Mouse (Mus musculus) gastrocnemius, adult 18-20 months (tissue): ENCODE measurements around the gene Mettl21c. TPM values are rescaled to one million over a fixed set of nuclear protein-coding genes. Genes with fewer than 3 reads are reported as not detected.
A peak's percentile ranks its signal among the peaks of the same experiment; 100 is the strongest.
"Not testable (repeated sequence)": the region's sequence is repeated elsewhere in the genome, so short reads cannot be mapped to it uniquely, and the experiment has no call there.

Experiments used
- DNase-seq: peaks from one replicate; pipeline ENCODE4 v3.0.0; 2021; ENCODE audit warnings: low spot score
- long read RNA-seq, 2 experiments: library from polyadenylated mRNA; stranded (forward); transcript quantifications; one replicate each; pipeline ENCODE4 v2.0.0; 2021
- total RNA-seq, 2 experiments: library from RNA; stranded (reverse); gene quantifications; 2 replicates each; pipeline ENCODE4 v1.2.3; 2021

Gene Mettl21c
- 10 to 100 TPM; 49.5 to 76.8 TPM for total RNA-seq
- long read RNA-seq, experiment 1, transcript Mettl21c-201 (5 exons, 1,086 nt), result major isoform, 25 of 73 reads
- long read RNA-seq, experiment 1, transcript Mettl21c-202 (3 exons, 3,482 nt), result minor isoform, 6 of 73 reads
- long read RNA-seq, experiment 1, partial matches to known transcripts, result 24 of 73 reads
- long read RNA-seq, experiment 1, other reads (novel, unspliced or antisense), result 18 of 73 reads
- long read RNA-seq, experiment 2, transcript Mettl21c-201 (5 exons, 1,086 nt), result major isoform, 10 of 41 reads
- long read RNA-seq, experiment 2, partial matches to known transcripts, result 17 of 41 reads
- long read RNA-seq, experiment 2, other reads (novel, unspliced or antisense), result 12 of 41 reads

DNA sequence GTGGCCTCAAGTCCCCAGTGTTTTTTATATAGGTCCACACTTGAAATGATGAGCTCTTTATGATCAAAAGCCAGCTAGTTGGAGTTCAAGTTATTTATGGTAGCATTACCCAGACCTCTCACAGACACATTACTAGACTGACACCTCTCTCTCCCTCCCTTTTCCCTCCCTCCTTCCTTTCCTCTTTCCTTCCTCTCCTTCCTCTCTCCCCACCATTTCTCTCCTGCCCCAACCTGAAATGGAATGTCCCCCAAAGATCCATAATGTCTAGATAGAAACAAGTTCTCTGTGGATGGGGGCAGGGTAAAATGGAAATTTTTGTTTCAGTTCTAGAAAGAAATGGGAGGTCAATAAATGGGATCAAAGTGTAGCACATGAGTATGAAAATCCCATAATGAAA, at the start of gene Mettl21c:
Gene Mettl21c, minus strand, starts transcription at position 101 of the 400 bp plus-strand sequence.
- no peak for DNase-seq

DNA sequence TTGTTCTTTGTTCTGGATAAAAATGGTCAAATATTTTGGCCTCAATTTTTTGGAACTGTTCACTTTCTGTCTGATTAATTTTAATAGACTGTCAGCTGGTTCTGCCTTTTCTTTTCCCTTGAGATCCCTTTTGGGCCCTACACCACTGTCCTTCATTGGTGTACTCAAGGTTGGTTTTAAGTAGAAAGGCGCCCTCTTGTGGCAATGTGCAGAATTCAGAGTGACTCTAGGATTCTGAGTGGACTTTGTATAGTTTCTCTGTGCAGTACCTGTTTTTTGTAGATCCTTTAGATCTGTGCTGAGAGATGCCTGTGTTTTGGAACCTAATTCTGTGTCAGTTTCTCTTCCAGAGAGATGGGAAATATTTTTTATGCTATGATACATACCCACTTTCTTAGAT, 44.8 kb upstream of the Mettl21c start:
- peak; percentile 51 for DNase-seq

DNA sequence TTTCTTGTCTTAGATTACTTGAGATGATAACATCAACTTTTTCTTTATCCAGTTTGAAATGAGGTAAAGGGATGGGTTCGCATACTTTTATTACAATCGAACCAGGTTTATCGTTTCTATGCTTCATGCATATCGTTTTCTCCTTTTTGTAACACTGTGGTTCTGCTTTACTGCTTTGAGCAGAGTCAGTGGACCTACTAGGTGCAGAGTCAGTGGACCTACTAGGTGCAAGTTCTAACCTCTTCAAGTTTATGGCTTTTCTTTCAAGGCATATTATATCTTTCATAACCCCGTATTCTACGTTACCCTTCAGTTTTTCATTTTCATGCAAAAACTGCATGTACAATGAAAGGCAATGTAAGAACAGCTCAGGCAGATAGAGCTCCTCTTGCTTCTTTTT, 43.6 kb upstream of the Mettl21c start:
- DNase-seq, result no peak

DNA sequence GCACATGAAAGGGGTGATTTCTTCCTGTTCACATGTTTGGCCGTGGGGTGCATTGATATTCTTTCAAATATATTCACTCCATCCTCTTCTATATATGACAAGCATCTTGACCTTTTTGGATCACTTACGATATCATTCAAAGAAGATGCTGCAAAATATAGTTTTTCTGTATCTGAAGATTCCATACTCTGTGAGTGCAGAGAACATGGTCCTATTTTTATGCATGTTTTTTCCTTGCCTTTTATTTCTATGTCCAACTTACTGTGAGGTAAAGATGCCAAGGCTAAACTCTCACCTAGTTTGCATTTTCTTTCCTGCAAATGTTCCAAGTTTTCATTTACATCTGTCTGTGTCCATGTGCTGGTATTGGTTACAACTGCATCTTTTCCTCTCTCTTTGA, 42.0 kb upstream of the Mettl21c start, which contains the start of gene Gm8251:
Gene Gm8251, minus strand, starts transcription at position 101 of the 400 bp plus-strand sequence.
- no peak for DNase-seq

DNA sequence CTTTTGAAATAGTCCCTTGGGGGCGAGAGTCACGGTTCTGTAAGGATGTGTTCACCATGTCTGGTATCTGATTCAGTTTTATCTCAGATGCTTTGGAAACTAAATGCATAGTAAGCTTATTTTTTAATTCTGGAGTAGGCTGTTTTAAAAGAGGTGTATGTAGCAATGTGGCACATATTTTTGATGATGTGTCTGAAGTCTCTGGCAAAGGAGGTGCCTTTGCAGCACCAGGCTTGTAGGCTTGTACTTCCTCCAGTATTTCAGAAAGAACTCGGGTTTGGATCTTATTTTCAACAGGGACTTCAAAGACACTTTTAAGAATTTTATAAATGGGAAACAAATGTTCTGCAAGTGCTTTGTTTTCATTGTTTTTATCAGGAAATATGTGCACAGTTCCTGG, 38.0 kb upstream of the Mettl21c start:
- no peak for DNase-seq

DNA sequence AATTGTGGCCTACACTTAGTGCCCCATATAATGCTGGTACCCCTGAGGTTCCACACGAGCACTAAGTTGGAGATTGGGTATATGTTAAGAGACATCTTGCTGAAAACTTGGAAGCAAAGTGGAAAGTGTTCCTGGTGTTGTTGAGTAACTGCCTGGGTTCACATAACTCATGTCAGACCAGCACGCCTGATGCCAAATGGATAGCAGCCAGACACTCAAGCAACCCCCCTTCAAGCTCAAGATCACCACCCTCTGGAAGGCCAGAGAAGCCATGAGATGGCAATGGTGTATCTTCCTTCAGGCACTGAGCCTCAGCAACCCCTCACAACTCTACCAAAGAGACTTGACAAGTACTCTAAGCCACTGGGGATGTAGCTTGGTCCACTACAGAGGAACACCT, 26.7 kb upstream of the Mettl21c start:
- no peak for DNase-seq

DNA sequence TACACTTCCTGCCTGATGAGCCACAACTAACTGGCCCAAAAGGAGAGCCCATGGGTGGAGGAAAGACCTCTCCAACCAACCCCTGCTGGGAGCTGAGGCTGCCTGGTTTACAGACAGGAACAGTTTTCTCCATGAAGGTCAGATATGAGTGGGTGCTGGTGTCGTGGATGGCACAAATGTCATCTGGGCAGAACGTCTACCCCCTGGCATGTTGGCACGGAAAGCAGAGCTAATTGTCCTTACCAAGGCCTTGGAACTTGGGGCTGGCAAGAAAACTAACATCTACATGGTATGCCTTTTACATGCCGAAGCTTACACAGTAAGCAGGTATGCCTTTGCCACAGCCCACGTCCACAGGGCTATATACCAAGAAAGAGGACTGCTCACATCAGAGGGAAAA, 25.9 kb upstream of the Mettl21c start:
- not testable (repeated sequence) for DNase-seq

DNA sequence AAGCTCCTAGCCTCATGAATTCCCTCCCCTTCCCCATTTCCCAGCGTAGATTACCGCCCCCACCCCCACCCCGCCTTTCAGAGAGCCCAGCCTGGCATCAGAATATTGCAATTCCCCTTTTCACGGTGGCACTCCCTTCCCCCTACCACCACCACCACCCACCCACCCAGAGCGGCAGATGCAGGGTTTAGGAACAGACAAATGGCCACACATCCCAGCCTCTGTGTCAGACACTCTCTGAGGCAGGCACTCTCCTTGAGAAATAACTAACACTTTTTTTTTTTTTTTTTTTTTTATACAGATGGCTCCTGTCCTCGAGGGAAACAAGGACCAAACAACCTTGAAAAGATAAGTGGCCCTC, 22.7 kb upstream of the Mettl21c start:
- DNase-seq, result no peak

DNA sequence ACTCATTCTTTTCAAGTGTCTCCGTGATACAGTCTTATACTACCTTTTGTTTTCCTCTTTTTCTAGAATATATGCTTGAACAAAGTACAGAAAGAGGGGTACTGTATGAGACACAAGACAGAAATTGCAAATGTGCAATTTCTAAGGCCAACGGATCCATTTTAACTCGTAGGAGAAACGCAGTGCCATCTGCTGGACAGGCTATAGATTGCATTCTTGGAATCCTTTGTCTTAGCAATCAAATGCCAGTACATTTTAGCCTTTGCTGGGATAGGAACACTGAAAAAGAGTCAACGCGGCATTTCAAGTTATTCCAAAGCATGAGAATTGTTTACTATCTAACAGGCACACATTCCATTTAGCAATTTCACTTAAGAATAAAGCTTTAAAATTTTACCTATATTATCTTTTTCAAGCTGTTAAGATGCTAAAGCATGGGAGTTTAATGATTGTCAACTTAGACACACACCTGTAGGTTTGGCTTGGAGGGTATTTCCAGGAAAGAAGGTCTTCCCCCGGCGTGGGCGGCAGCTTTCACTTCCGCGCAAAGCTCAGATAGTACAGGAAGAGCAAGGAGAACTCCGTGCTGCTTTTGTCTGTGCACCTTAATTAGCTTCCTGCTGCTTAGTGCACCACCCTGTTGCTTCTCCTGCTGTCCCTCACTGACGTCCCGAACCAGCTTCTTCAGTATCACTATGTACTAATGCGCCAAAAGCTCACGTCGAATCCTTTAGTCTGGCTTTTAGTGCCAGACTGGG, 22.1 kb upstream of the Mettl21c start:
- peak; percentile 48 for DNase-seq

DNA sequence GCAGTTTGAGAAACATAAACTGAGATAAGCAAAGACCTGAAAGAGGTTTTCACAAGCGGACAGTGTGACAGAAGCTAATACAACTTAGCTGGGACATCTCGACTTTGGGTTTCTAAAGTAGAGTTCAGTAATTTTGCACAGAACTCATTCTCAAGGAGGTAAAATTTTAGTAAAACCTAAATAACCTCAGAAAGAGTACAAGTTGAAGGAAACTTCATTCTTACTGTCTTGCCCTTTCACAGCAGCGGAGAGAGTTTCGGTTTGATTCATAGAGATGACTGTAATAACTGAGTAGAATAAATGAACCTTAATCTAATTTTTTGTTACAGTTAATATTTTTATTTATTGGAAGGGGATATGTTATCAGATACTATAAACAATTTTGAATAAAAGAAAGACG, 13.1 kb upstream of the Mettl21c start:
- DNase-seq, result no peak

DNA sequence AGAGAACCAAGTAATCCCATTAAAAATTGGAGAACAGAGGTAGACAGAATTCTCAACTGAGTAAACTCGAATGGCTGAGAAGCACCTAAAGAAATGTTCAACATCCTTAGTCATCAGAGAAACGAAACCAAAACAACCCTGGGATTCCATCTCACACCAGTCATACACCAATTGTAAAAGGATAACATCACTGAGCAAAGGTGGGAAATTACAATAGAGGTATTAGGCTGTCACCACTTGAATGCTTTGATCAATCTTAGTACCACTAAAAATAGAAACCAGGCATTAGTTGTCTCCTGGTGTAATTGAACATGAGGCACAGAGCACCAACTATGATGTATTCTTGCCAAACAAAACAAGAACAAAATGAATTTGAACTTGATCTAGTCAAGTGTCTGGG, 12.4 kb upstream of the Mettl21c start:
- DNase-seq, result no peak

DNA sequence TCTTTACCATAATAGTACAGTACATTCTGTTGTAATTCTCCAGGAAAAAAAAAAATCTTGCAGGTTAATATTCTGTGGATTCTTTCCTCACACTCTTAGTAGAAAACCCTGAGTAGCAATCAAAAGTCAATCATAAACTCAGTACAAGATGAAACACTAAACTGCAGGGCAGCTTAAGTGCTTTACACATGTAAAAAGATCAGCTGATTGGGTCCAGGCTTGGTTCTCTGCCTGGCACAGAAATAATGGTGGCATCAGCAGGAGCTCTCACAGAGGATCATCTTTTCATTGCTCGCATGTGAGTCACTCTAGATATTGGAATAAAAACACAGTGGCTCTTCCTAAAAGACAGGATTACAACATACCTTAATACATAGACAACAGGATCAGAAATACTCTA, 7.8 kb upstream of the Mettl21c start:
- peak; percentile 52 for DNase-seq

DNA sequence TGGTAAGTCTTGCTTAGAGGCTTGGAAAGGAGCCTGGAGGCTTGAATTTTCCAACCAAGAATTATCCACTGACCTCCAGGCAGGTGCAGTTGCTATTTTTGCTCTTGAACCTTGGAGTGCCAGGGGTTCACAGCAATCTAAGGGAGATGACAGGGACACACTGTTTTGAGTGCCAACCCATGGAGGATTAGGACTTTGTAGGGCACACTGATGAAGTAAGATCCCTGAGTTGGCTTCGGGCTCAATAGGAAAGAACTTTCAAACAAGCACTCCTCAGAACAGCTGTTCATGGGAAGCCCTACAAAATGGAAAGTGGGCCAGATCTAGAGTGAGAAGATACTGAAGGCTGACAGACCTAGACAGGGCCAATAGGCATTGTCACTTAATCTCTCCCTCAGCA, 2.8 kb upstream of the Mettl21c start:
- peak; percentile 75 for DNase-seq

DNA sequence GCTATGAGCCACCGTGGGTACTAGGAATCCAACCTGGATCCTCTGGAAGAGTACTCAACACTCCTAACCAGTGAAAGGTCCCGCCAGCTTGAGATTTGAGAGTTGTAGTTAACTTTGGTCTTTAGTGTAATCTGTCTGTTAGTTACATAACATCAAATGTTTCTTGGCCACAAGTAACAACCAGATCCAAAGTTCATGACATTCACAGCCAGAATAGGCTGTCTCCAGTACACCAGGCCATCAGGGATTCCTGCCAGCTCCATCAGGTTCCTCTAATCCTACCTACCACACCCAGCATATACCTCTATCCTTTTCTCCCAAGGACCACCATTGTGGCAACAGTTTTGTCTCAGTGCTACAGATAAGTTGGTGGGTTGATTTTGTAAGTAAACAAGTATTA, 4.3 kb downstream of the Mettl21c start:
- DNase-seq, result no peak

DNA sequence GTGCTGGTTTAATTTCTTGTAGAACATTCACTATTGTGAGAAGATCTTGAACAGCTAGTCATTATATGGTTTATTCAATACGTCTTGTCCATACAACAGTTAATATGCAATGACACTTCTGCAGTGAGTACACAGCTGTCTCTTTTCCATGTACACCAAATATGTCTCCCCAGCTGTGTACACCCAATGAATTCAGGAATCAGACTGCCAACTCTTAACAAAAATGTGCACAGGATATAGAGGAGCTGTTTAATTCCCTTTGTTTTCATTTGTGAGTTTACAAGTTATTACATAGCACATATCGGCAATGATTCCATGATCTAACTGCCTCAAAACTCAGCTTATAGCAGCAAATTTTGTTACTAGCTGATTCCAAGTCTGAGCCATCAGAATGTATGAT, 15.3 kb downstream of the Mettl21c start:
- DNase-seq, result no peak

DNA sequence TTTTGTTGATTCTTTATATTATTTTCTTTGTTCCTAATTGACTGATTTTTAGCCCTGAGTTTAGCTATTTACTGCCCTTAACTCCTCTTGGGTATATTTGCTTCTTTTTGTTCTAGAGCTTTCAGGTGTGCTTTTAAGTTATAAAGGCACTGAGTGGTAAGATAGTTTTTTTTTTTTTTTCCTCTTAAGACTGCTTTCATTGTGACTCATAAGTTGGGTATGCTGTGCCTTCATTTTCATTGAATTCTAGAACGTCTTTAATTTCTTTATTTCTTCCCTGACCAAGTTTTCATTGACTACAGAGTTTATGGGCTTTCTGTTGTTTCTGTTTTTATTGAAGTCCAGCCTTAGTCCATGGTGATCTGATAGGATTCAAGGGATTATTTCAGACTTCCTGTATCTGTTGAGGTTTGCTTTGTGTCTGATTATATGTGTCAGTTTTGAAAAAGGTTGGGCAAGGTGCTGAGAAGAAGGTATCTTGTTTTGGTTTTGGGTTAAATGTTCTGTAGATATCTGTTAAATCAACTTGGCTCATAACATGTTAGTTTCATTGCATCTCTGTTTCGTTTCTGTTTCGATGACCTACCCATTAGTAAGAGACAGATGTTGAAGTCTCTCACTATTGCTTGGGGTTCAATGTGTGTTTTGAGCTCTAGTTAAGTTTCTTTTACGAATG, 22.8 kb downstream of the Mettl21c start:
- DNase-seq, result no peak

DNA sequence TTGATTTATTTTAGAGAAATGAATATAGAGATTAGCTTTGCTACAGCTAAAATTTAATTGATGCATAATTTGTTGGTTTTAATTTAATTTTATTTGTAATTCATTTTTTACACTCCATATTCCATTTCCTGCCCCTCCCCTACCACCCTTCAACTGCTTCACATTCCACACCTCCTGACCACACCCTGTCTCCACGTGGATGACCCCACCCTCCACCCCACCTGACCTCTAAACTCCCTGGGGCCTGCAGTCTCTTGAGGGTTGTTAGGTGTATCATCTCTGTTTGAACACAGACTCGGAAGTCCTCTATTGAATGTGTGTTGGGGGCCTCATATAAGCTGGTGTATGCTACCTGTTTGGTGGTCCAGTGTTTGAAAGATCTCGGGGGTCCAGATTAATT, 48.7 kb downstream of the Mettl21c start:
- DNase-seq, result no peak

DNA sequence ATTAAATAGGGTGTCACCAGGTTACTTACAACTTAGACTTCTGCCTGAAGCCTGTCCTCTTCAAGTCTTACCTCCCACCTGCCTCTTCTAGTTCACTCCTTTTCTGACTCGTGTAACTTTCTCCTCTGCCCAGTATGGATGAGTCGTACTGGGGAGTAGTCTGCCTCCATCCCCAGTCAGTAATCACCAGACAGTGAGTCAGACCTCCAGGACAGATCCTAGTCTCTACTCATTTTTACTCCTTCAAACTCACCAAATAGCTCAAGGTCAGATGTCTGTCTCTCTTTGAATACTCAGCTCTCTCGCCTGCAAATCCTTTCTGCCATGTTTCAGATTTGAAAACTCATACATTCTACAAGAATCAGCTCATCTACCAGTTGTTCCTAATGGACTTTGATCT, 50.5 kb downstream of the Mettl21c start:
- DNase-seq, result no peak

DNA sequence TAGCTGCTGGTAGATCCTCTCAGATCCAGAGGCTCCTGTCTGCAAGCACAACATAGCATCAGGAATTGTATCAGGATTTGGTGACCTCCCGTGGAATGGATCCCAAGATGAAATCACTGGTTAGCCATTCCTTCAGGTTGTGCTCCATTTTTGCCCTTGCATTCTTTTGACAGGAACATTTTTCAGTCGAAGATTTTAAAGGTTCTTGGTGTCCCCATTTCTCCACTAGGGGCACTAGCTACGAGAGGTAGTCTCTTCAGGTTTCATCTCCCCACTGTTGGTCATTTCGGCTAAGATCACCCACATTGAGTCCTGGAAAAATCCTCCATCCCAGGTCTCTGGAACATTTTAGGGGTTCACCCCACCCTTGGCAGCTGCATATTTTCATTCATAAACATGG, 53.1 kb downstream of the Mettl21c start:
- DNase-seq, result no peak

DNA sequence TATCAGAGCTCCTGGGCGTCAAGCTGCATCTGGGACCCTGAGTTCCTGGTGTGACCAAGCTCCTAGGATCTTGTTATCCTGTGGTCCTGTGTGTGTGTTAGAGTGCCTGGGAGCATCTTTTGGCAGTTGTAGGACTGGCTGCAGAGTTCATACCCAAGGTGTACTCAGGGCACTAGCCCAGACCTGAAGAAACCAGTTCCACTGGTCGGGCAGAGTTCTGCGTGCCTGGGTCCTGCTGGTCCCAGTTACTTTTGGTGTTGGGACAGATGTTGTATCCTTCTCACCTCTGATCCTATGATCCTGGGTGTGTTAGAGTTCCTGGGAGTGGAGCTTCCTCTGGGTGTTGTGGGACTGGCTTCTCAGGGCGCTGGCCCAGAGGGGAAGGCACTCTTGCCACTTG, 55.5 kb downstream of the Mettl21c start:
- no peak for DNase-seq
